Mouse (Mus musculus) limb, embryonic 10.5 days (tissue): ENCODE measurements at regions not wholly inside any gene's neighbourhood (a gene's known extent, or its start where the extent isn't known, plus 50 kb on each side); places are given as distances from the start of the nearest gene placed in this dataset.
A peak's percentile ranks its signal among the peaks of the same experiment; 100 is the strongest.

Experiments
- DNase-seq: peaks from one replicate; pipeline ENCODE4 v3.0.0-alpha.2; 2017; ENCODE audit warnings: low spot score
- H3K27ac ChIP-seq: fragments of 300-500 bp; sonication (generic); 2 replicates; pipeline ENCODE4 v1.5.1; 2016; ENCODE audit warnings: mild to moderate bottlenecking
- H3K27me3 ChIP-seq: fragments of 300-500 bp; sonication (generic); 2 replicates; pipeline ENCODE4 v1.6.1; 2016; ENCODE audit warnings: low read depth, mild to moderate bottlenecking; ENCODE audit not compliant: poor library complexity, severe bottlenecking
- H3K36me3 ChIP-seq: fragments of 300-500 bp; sonication (generic); 2 replicates; pipeline ENCODE4 v1.6.1; 2016; ENCODE audit warnings: mild to moderate bottlenecking, moderate library complexity
- H3K4me1 ChIP-seq: fragments of 300-500 bp; sonication (generic); 2 replicates; pipeline ENCODE4 v1.6.1; 2016
- H3K4me3 ChIP-seq: fragments of 300-500 bp; sonication (generic); 2 replicates; pipeline ENCODE4 v1.5.1; 2016; ENCODE audit warnings: mild to moderate bottlenecking, moderate library complexity
- H3K9me3 ChIP-seq: fragments of 300-500 bp; sonication (generic); replicated peaks from 2 replicates; pipeline ENCODE4 v1.6.1; 2016; ENCODE audit warnings: mild to moderate bottlenecking
- WGBS: fragments of 180-500 bp; shearing (Covaris S2); methylation state at CpG from one replicate; pipeline ENCODE4 v1.1.7; 2016; 5-methylcytosine and 5-hydroxymethylcytosine counted together

DNA sequence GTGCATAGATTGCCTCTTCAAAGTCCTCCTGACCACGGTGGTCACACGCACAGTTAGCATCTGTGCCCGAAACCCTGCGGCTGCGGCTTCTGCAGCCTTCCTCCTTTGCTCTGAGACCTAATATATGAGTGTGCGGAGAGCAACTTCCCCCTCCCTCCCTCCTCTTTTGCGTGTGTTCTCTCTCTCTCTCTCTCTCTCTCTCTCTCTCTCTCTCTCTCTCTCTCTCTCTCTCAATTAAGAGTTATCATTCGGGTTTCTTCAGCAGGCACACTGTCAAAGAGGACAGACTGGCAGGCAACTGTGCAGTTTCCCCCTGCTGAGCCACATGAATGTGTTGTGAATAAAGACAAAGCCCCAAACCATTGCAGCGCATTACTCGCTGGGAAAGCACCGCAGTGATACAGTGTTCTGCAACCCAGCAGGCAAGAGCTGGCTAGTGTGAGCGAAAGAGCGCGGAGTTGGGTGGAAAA, 900.8 kb downstream of the Mat2b start:
- H3K27ac ChIP-seq: peak overlapping the region; percentile 66
- H3K4me1 ChIP-seq: 0 out of 2 replicates have a peak, but pooled peaks cover 7% of the 10 kb centered on the region
- DNase-seq: peak; percentile 45
- no peaks in the 10 kb centered on the region for H3K9me3 ChIP-seq
- 0 out of 2 replicates have a peak, but pooled peaks cover 8% of the 10 kb centered on the region for H3K27me3 ChIP-seq
- 7% methylated on average over 14 of the region's 14 CpGs for WGBS
- peak overlapping the region; percentile 48 for H3K4me3 ChIP-seq
- no peaks in the 10 kb centered on the region for H3K36me3 ChIP-seq

GRCm38 (mm10) chr11:39792112-39792511, 902.9 kb downstream of the Mat2b start:
- 0 out of 2 replicates have a peak, but pooled peaks cover 7% of the 10 kb centered on the region for H3K4me1 ChIP-seq
- no peak for DNase-seq
- no peak overlapping the region for H3K4me3 ChIP-seq
- no peak overlapping the region for H3K27ac ChIP-seq
- no peaks in the 10 kb centered on the region for H3K9me3 ChIP-seq
- H3K27me3 ChIP-seq: 0 out of 2 replicates have a peak, but pooled peaks cover 8% of the 10 kb centered on the region
- H3K36me3 ChIP-seq: no peaks in the 10 kb centered on the region
- WGBS: 84% methylated on average over 2 of the region's 2 CpGs
